Mouse (Mus musculus) hindlimb bud, embryonic 11.5 days (tissue): Measurements from ENCODE around the gene Plcz1.

Experiments
- DNase-seq: peaks from one replicate; pipeline ENCODE4 v3.0.0-alpha.2; 2012; ENCODE audit warnings: low read depth, low spot score; ENCODE audit errors: extremely low spot score

Gene Plcz1

DNA sequence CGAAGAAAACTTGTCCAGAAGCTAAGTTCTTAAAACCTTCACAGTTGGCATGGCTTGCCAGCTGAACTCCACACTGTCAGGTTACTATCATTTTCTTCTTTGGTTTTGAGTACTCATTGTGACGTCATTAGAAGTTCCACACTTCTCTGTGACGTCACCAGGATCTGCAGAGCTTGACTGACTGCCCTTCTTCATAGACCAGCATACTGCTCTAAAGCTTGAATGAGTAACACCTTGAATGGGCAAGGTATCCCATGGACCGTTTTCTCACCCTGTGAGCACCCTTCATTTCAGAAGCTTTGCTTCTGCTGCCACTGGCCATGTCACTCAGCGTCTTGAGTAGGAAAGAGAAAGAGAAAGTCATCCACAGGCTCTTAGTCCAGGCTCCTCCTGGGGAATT, at the start of gene Plcz1:
TSS of gene Plcz1 (minus strand) at position 101 of the 400 bp plus-strand sequence.
- DNase-seq: no peak

DNA sequence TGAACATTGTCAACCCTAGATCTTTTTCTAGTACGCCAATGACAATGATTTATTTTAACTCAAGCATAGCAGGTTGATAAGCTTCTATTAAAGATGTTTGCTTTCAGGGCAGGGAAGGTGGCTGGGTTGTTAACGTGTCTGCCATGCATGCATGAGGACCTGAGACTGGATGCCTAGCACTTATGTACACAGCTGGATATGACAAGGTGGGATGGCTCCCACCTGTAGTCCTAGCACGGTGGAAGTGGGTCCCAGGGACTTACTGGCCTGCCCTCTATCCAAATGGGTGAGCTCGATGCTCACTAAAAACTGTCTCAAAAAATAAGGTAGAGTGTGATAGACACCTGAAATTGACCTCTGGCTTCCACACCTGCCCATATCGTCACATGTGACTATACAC, 48.6 kb upstream of the Plcz1 start:
- DNase-seq: no peak

DNA sequence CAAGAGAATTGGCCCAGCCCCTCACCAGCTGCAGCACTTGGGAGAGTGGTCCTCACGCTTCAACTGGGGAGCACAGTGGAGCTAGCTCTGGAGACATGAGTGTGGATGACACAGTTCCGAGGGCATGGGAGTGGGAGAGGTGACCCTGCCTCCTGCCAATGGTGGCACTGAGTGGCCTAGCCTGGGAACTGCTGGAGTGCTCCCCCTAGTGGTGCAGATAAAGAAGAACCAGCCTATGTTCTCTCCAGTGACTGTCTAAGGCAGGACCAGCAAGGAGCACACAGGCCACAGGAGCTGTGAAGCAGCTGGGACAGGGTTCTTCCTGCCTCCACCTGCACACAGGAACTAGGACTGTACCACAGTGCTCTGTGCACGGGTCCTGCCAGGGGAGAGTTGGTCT, 40.5 kb upstream of the Plcz1 start:
- no peak for DNase-seq

DNA sequence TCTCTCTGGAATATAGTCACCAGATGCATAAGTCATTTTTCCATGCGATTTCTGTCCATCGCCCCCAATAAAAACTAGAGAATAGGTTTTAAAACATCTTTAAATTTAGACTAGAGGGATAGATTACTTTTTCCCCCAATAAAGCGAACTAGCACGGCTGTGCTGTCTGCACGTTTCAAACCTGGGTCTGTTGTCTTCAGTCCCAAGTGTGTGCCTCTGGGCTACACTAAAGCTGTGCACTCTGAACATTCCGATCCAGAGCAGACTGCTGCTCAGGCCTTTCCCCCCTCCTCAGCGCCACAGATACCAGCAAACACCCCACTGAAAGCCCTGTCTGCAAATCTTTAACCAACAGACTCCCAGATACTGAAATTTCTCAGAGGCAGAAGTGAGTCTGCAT, 39.7 kb upstream of the Plcz1 start:
- DNase-seq: no peak

DNA sequence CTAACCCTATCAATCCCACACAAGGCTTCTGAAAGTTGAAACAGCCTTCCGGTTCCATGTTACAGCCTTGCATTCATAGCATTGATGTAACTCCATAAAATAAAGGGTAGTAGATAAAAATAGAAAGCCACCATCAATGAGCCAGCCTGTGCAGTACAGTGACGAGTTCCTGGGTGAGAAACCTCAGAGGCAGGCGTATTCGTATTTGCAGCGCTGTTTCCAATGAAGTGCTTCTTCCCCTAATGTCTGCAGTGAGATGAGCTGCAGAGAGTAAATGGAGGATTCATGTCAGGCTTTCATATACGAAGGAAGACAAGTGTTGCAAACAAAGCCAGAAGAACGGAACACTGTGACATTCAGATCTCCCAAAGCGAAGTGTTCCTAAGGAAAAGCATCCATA, 27.9 kb upstream of the Plcz1 start:
- no peak for DNase-seq

DNA sequence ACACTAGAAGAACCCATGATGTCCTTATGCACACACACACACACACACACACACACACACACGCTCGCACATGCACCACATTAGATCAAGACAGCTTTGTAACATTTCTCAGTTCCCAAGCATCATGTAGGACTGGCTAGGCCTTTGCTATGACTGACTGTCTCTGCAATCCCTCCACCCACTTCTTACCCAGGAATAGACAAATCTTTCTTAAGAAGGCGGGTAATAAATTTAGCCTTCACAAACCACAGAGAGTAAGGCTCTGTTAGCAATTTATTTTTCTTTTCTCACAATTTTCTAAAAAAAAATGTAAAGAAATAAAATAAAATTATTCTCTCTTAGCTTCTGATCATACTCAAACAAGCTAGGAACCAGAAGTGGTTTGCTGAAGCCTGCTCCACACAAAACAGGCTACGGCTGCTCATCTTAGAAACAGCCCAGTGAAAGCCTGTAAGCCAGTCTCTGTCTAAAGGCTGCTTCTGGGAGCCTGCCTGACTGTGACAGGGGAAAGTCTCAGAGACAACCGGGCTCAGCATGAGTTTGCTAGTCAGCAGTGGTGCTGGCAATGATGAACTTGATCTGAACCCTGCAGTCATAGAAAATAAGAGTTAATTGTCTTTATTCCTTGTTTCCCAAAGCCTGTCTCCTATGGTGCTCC, 13.1 kb upstream of the Plcz1 start:
- DNase-seq: no peak

DNA sequence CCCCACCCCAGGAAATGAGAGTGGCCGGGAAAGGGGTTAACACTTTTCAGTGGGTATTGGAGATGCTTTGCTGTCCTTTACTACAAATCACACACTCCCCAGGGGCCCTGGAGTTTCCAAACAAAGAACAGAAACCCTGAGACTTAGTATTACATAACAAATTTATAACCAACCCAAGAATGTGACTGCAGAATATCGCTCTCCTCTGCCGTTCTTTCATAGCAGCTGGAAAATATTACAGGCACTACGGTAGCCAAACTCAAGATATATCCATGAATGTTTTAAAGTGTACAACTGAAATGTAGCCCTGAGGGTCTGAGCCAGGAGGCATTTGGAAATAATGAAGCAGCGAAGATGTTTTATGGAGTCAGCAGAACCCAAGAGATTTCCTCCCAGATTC, 10.2 kb upstream of the Plcz1 start:
- no peak for DNase-seq

DNA sequence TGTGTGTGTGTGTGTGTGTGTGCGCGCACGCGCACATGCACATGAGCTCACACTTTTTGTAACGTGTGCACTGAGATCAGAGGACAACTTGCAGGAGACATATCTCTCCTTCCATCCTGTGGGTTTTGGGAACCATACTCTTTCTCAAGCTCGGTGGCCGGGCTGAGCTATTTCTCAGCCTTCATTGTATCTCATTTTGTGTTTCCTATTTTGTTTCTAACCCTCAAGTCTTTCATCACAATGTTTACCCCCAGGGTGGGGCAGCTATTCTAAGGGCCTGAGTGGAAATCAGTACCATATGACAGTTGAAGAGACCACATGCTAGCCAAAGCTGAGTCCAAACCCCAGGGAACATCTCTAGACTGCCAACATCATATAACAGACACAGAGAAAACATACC, 305 bp downstream of the Plcz1 start, which contains the start of gene Capza3:
TSS of gene Capza3 (plus strand) at position 301 of the 400 bp plus-strand sequence.
- no peak for DNase-seq

DNA sequence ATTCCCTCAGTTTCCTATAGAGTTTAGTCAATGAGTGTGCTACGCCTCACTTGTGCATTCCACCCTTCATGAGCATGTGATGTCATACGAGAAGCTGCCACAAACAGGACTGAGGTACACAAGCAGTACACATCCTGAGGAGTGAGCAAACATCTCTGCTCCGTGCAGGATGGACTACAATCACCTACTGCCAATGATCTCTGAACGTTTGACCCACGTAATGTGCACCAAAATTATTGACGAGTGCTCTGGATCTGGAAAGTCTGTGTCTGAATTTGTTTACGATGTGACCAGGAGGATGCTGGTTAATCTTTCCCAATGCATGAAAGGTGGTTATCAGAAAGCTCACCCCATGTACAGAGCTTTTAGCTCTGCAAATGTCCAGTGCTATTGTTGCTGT, 16.9 kb downstream of the Plcz1 start:
- DNase-seq: no peak

DNA sequence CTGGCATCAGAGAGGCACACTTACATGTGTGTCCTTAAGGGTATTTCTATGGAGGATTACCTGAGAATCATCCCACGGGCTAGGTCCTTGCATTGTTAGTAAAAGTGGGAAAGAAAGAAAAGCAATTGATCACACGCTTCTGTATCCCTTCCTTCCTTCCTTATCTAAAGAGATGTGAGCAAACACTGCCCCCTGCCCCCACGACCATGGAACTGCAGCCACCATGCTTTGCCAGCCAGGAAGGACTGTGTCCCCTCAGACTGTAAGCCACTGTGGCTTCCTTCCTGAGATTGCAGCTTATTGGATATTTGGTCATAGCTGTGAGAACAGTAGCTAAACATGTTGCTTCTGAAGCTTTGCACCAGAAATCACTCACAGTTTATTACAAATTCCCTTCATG, 36.1 kb downstream of the Plcz1 start:
- no peak for DNase-seq

DNA sequence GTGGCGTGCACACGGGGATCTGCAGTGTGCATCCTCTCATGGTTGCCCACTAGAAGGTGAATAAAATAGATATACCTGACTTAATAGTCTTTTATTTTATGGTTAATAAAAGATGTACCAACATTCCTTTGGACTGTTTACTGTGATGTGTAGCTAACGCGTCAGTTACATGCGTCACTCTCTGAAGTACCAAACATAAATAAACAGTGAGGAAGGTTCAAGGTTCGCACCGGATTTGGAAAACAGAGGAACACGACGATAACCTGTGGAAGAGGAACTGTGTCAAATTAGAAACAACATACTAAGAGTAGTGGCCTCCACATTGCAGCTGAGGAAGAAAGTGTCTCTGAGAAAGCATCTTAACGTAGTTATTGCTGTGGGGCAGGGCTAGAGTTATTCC, 51.7 kb downstream of the Plcz1 start:
- DNase-seq: no peak

DNA sequence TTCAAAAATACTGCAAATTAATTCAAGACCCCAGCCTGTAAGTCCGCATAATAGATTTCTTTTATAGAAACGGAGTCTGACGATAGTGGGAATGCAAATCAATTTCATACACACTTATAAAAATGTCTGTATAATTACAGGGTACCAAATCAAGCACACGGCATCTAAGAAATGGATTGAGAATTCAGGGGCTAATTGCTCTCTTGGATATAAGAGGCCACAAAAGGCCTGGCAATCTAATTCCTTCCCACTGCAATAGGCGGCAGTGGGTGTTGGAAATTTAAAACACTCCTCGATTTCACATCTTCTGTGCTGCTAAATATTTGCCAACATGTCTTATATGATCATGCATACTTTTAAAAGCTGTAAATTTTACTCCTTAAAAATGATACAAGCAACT, 52.2 kb downstream of the Plcz1 start:
- DNase-seq: no peak

DNA sequence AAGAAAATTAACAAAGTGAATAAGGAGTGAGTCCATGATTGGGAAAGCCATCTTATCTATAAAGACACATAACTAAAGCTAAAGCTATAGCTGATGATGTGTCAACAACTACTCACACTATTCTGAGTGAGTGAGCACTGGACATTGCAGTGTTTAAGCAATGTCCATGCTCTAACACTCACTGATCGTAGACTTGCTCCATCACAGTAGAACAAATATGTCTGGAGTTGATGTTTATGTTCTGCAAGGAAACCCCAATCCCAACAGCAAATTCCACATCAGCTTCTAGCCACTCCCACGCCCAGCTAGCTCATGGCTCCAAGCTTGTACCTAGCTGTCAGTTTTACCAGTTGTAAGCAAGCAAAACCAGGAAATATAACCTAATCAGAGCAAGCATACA, 54.7 kb downstream of the Plcz1 start:
- no peak for DNase-seq

DNA sequence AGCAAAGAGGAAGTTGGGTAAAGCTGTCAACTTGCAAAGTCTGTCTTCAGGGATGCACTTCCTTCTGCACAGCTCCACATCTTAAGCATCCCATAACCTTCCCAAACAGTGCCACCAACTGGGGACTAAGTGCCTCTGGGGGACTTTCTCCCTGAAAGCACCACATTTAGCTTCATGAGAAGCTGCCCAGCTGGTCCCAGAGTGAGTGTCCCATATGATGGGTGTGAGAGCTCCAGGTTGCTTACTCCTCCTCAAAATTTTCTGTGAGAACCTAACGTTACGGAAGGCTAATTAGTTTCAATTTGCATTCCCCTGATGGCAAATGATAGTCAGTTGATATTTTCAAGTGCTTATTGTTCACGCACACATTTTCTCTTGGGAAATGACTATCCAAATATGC, 57.2 kb downstream of the Plcz1 start:
- DNase-seq: no peak

DNA sequence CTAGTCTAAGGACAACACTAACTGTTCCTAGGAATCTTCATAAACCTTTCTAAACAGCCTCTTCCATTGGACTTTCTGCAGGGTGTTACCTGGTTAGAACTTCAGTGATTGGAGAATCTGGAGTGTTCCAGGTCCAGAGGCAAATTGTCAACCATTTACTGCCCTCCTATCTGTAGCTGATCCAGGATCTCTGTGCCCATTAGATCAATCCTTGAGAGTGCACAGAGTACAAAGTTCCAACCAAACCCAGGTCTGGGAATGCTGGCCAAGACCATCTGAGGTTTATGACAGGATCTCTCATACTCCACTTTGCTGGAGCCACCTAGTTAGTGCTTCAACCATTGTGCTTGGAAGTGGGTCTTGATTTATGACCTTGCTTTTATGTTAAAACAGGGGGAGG, 60.2 kb downstream of the Plcz1 start:
- no peak for DNase-seq

DNA sequence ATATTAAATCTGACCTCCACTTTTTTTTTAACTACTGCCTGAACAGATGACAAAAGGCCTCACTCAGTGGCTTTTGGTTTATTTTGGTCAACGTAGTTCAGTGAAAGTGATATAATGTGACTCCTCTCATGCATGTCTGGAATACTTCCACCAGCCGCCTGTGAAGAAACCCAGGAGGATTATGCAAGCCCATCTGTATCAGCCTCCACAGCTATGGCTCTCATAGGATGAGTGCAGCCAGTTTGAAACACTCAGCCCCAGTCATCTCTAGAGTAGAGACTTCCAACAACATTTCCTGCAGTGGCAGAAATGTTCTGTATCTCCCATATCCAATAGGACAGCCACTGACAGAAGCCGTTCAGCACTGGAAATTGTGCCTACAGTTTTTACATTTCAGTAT, 63.1 kb downstream of the Plcz1 start:
- no peak for DNase-seq

DNA sequence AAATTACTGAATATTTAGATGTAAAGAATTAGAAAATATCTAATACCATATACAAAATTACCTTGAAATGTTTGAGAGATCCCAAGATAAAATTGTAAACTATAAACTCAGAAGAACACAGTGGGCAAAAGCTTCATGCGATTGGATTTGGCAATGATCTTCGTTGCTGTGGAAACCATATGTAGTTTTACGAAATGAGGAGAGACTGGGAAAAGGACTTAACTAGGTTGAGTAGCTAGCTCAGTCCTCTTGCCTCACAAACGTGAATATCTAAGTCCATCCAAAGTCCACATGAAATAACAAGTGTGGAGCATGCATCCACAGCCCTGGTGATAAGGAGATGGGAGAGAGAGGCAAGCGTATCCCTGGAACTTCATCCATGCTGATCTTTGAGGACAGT, 66.6 kb downstream of the Plcz1 start:
- no peak for DNase-seq

DNA sequence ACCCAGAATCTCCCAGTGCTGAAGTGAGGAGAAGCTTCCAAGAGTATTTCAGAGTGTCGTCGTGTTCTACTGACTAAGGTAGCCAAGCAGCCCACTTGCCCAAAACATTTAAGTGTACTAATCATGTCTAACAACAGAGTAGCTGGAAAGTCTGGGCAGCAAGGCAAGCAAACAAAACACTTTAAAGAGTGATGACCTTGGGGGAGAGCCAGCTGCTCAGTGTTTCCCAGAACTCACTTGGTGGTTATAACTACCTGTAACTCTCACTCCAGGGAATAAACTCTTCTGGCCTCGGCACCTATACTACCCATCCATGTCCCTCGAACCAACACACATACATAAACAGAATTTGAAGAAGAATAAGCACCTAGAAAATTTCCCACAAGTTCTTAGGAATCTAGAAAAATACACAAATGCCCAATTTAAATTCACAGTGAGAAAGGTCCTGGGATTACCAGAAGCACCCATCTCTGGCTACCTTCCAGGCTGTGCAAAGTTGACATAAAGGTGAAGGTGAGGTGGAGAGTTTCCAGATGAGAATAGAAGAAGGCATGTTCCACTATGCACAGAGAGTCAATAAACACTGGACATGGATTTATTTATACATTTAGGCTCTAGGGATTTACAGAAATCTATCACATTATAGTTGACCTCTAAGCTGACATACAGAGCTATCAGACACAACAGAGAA, 69.5 kb downstream of the Plcz1 start:
- no peak for DNase-seq

DNA sequence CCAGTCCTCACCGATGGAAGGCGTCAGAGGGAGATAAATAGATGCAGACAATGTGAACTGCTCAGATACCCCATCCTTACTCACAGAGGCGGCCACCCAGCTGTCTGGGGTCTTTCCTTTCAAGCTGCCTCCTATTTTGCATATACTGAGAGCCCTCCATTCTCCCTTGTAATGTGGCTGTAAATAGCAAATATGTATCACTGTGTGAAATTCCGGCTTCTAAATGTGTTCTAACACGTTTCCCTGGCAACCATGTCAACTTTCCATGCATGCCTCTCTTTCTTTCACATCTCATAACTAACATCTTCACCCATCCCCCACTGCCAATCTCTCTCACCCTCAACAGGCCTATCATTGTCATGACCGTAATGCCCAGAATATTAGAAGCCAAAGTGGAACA, 74.6 kb downstream of the Plcz1 start:
- DNase-seq: no peak

DNA sequence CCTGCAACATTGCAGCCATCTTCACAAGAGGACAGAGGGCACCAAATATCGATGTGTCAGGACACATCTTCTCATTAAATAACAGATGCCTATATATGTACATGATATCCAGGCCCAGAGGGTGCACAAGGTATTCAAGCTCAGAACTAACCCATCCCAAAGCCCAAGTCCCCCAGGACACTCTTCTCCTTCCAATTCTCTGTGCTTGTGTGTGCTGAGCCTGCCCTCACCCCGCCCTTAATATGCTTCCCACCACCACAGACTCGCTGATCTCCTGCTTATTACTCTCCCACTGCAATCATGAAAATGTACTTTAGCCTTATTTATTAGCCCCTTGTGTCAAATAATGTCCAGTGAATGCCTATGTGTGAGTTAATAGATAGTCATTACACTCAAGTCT, 76.4 kb downstream of the Plcz1 start:
- no peak for DNase-seq

DNA sequence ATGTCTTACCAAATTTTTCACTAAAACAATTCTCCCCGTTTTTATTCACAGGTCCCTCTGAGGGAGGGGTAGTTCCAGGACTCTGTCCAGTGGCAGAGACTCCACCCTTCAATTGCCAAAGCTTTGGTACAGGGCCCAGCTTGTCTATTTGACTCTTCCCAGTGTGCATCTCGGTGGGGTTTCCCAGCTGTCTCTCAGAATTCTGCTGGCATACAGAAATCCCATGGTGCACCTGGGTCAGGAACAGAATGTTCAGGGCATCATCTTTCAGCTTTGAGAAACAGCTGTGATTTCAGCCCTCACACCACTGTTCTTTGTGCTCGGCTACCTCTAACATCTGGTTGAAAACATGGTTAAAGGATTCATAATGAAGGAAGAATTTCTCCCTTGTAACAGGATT, 77.5 kb downstream of the Plcz1 start:
- DNase-seq: no peak

DNA sequence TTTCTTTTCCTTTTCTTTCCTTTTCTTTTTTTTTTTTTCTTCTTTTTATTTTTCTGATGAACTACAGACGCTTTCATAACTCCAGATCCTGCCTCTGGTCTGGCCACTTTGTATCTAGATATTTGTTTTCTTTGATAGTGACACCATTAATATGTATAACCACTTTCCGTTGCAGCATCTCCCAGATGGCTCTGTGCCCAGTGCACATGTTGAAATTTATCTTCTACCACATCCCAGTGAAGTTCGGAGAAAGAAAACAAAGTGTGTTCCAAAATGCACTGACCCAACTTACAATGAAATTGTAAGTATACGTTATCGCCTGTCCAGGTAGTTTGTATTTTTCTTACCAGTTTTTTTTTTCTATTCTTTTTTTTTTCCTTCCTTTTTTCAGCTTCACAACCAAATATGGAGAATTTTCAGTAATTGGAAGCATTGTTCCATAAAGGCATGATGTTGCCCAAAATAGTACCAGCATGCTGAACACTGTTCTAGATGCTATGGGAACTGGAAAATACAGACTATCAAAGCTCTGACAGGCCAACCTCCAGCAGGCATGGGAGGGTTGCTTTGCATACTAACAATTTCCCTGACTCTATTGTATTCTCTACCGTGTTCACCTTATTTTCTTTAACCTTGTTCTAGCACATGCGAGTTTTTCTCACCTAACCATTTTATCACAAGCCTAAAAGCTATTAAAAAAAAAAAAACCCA, 83.6 kb downstream of the Plcz1 start:
- DNase-seq: no peak
